Mouse (Mus musculus): ENCODE results near the gene Sptlc2.

DNA sequence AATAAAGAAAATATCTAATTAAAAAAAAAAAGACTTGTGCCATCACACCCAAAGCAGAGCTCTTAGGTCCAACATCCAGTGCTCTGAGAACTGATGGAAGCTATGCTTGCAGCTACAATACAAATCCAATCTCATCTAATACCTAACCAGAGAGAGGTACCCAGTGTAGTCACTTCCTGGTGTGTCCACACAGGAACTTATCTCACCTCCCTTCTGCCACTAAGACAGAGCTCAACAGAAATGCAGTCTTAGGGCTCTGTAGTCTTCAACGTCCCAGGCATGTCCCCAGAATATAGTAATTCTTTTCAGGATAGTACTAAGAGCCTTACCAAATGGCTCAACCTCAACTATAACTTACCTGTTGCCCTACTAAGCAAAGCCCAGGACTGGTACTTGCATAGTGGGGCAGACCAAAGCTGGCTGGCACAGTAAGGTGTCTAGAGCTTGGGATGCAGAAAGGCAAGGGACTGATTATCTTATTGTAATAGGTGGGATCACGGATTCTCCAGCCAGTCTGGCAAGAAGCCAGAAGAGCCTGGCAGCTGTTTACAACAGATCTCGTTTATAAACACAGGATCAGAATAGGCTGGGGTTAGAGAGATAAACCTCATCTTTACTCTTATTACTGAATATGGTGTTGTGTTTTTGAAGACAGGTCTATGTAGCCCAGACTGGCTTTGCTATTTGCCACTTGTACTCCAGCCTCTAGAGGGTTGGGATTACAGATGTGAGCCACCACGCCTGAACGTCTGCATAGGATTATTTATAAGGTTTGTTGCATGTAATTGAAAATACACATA, 33.8 kb upstream of the Sptlc2 start:
- TF ChIP-seq POLR2A (IDR thresholded peaks at IDR 0.05; ENCODE audit: low read depth, low read length) (no peak), CTCF (conservative IDR thresholded peaks at IDR 0.05; ENCODE audit: insufficient read depth, insufficient read length, low read depth, low read length) (no peak)

Data from kidney, adult 2 months (tissue).